Mouse (Mus musculus) erythroid progenitor cell, adult 5-6 weeks (primary cell): Measurements from ENCODE around the gene Fthl17b. TPM values are rescaled to one million over a fixed set of nuclear protein-coding genes. Genes with fewer than 3 reads are reported as not detected.
"Not testable (repeated sequence)": the region's sequence is repeated elsewhere in the genome, so short reads cannot be mapped to it uniquely, and the experiment has no call there.

Experiments used
- ATAC-seq: replicated peaks from 2 replicates; pipeline ENCODE4 v1.8.0; 2016; ENCODE audit warnings: moderate number of reproducible peaks, mild to moderate bottlenecking, moderate TSS enrichment, inconsistent platforms; ENCODE audit not compliant: poor library complexity, low FRiP score, severe bottlenecking
- total RNA-seq, 2 experiments: library from RNA; stranded (forward) in 1 of 2; stranded (reverse) in 1 of 2; fragments of 150-400 nt in 1 of 2; fragments of 186-747, 209-891 nt in 1 of 2; gene quantifications; 2 replicates each; pipeline versions ENCODE4 v1.2.3 to v1.2.4; 2015 to 2017; ENCODE audit warnings: low replicate concordance in 2 of 2

The Fthl17b gene
- total RNA-seq (2015; ENCODE audit: low replicate concordance) (not detected in 2 replicates), total RNA-seq (2017; ENCODE audit: low replicate concordance) (not detected in 2 replicates)

- not testable (repeated sequence) for ATAC-seq
Observed at GRCm38 (mm10) chrX:8962875-8963274, at the start of gene Fthl17b. Fthl17b (minus strand) TSS chrX:8962975.

- not testable (repeated sequence) for ATAC-seq
Observed at GRCm38 (mm10) chrX:8986655-8987054, 23.9 kb upstream of the Fthl17b start, which contains the start of gene Fthl17d. Fthl17d (minus strand) TSS chrX:8986755.

DNA sequence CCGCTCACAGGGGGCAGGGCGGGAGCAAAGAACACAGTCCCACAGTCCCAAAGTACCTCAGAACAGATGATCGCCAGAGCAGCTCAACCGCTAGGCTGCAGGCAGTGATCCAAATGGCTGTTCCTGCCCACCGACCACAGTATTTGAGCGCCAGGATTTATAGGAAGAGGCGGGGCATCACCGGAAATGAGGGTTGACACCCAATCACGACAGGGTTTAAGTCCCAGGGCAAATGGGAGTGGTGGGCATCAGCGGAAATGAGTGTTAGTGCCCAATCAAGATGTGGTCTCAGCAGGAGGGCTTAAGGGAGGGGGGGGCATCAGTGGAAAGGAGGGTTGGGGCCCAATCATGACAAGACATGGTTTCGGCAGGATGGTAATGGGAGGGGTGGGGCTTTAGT is 13.7 kb upstream of the Fthl17b start, which contains the start of gene Fthl17c:
Fthl17c (minus strand) TSS at position 101 of the 400 bp plus-strand sequence.
- ATAC-seq = not testable (repeated sequence)

- not testable (repeated sequence) for ATAC-seq
Observed at GRCm38 (mm10) chrX:8964618-8965017, 1.8 kb upstream of the Fthl17b start.

DNA sequence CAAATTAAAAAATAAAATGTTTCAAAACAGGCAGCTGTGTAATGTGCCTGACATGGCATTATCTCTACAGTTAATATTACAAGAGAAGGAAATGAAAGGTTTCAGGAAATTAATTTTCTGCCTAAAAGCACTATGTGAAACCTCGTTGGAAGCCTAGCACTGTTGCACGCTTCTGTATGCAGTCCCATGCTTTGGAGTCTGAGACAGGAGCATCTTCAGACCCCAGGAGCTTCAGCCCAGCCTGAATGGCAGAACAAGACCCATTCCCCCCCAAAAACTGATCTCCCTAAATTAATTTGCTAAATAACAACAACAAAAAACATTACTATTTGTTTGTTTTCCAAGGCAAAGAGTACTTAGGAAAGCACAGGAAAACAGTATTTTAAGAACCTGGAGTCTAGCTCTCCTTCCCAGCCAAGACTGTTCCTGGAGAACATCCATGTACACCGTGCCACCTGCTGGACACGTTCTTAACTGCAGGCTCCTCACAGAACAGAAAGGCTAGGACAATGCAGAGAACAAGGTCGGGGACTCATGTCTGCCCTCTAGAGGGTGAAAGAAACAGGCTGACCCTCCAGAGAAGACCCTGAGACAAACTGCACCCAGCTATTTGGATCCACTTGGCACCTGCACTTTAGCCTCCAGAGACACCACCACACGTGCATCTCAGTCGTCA is 14.5 kb downstream of the Fthl17b start:
- ATAC-seq = not testable (repeated sequence)

- no peak for ATAC-seq
Observed at GRCm38 (mm10) chrX:8944041-8944440, 18.7 kb downstream of the Fthl17b start.

GRCm38 (mm10) chrX:8927308-8927707 is 35.5 kb downstream of the Fthl17b start:
- no peak for ATAC-seq

- ATAC-seq = no peak
Observed at GRCm38 (mm10) chrX:8921813-8922607, 40.8 kb downstream of the Fthl17b start.

- no peak for ATAC-seq
Observed at GRCm38 (mm10) chrX:8921080-8921479, 41.7 kb downstream of the Fthl17b start.

Other genes starting within 250 kb of the Fthl17b start
- gene Ssx9, start 214.5 kb downstream of the Fthl17b start, total RNA-seq (2015; ENCODE audit: low replicate concordance) = not detected in 2 replicates
- gene Ssx9, start 214.5 kb downstream of the Fthl17b start, total RNA-seq (2017; ENCODE audit: low replicate concordance) = not detected in 2 replicates
- gene Ssxb5, start 159.3 kb downstream of the Fthl17b start, total RNA-seq (2015; ENCODE audit: low replicate concordance) = not detected in 2 replicates
- not detected in 2 replicates for gene Ssxb5, start 159.3 kb downstream of the Fthl17b start, total RNA-seq (2017; ENCODE audit: low replicate concordance)
- gene Gm6592, start 119.0 kb downstream of the Fthl17b start, total RNA-seq (2015; ENCODE audit: low replicate concordance) = not detected in 2 replicates
- not detected in 2 replicates for gene Gm6592, start 119.0 kb downstream of the Fthl17b start, total RNA-seq (2017; ENCODE audit: low replicate concordance)
- gene Gm5751, start 88.7 kb downstream of the Fthl17b start, total RNA-seq (2015; ENCODE audit: low replicate concordance) = not detected in 2 replicates
- gene Gm5751, start 88.7 kb downstream of the Fthl17b start, total RNA-seq (2017; ENCODE audit: low replicate concordance) = not detected in 2 replicates
- not detected in 2 replicates for gene B630019K06Rik, start 70.6 kb downstream of the Fthl17b start, total RNA-seq (2015; ENCODE audit: low replicate concordance)
- gene B630019K06Rik, start 70.6 kb downstream of the Fthl17b start, total RNA-seq (2017; ENCODE audit: low replicate concordance) = not detected in 2 replicates
- not detected in 2 replicates for gene Fthl17c, start 13.6 kb upstream of the Fthl17b start, total RNA-seq (2015; ENCODE audit: low replicate concordance)
- not detected in 2 replicates for gene Fthl17c, start 13.6 kb upstream of the Fthl17b start, total RNA-seq (2017; ENCODE audit: low replicate concordance)
- gene Fthl17d, start 23.8 kb upstream of the Fthl17b start, total RNA-seq (2015; ENCODE audit: low replicate concordance) = not detected in 2 replicates
- not detected in 2 replicates for gene Fthl17d, start 23.8 kb upstream of the Fthl17b start, total RNA-seq (2017; ENCODE audit: low replicate concordance)
- not detected in 2 replicates for gene Fthl17e, start 70.5 kb upstream of the Fthl17b start, total RNA-seq (2015; ENCODE audit: low replicate concordance)
- gene Fthl17e, start 70.5 kb upstream of the Fthl17b start, total RNA-seq (2017; ENCODE audit: low replicate concordance) = not detected in 2 replicates
- gene Fthl17f, start 100.0 kb upstream of the Fthl17b start, total RNA-seq (2015; ENCODE audit: low replicate concordance) = not detected in 2 replicates
- not detected in 2 replicates for gene Fthl17f, start 100.0 kb upstream of the Fthl17b start, total RNA-seq (2017; ENCODE audit: low replicate concordance)
- gene 4930402K13Rik, start 141.6 kb upstream of the Fthl17b start, total RNA-seq (2015; ENCODE audit: low replicate concordance) = not detected in 2 replicates
- gene 4930402K13Rik, start 141.6 kb upstream of the Fthl17b start, total RNA-seq (2017; ENCODE audit: low replicate concordance) = not detected in 2 replicates
- not detected in 2 replicates for gene Lancl3, start 236.9 kb upstream of the Fthl17b start, total RNA-seq (2015; ENCODE audit: low replicate concordance)
- gene Lancl3, start 236.9 kb upstream of the Fthl17b start, total RNA-seq (2017; ENCODE audit: low replicate concordance) = 0.51 TPM in 1 of 2 replicates, not detected in the other